ENCODE assay signal across 8 mouse cellular contexts in the genomic region with DNA sequence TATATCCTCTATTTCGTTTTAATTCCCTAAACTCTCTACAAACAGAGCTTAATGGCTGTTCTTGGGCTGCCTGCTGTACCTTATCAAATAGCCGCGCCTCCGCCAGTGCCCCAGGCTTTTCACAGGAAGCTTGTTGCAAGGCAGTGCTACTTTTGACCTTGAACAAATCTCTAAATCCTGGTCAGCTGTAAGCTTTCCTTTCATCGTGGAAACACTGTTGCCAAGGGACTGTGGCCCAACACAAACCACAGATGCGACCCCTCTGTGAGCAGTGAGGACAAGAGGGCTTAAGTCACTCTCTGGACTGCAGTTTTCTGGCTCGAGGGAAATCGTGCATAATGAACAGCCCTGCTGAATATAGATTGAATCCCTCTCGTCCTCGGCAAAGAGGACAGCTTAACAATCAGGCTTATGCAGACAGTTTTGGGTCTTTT.
DNase-seq lines count a peak whose midpoint lies in the region; ATAC-seq lines count a peak whose summit lies in the region.

No protein-coding gene starts in this region.

- H3K36me3 ChIP-seq in liver, embryonic 11.5 days (ENCODE audit: control insufficient read depth, insufficient read depth, low read length) = no peaks in the 10 kb centered on the region
- no peaks in the 10 kb centered on the region for H3K36me3 ChIP-seq in forebrain, embryonic 16.5 days (ENCODE audit: control insufficient read depth, insufficient read depth)
- H3K36me3 ChIP-seq in stomach, embryonic 15.5 days = no peaks in the 10 kb centered on the region

- no peak; the same call in 1 of the 2 replicates for ATAC-seq in liver, embryonic 11.5 days (replicated peaks; ENCODE audit: low FRiP score)
- peak; percentile 53 for ATAC-seq in forebrain, embryonic 16.5 days
- ATAC-seq in stomach, embryonic 15.5 days (ENCODE audit: insufficient read depth, low FRiP score, low read depth) = peak; percentile 68; the same call in 1 of the 2 replicates
- ATAC-seq in inflammation-experienced regulatory T-cells, adult 6 months = no peak

- no peak overlapping the region for H3K4me3 ChIP-seq in liver, embryonic 11.5 days (ENCODE audit: low read depth, low read length)
- H3K4me3 ChIP-seq in forebrain, embryonic 16.5 days (replicated peaks; ENCODE audit: low read length) = no peak overlapping the region
- H3K4me3 ChIP-seq in stomach, embryonic 15.5 days (replicated peaks) = no peak overlapping the region

- DNase-seq in liver = peak; percentile 11
- DNase-seq in liver, embryonic 11.5 days (ENCODE audit: low spot score) = no peak
- DNase-seq in kidney, postnatal 14 days = peak; percentile 52
- DNase-seq in gastrocnemius, adult 18-20 months (ENCODE audit: low spot score) = no peak
- no peak for DNase-seq in frontal cortex, adult 2 months (ENCODE audit: extremely low spot score in 1 of 2, low spot score in 1 of 2)

- H3K27ac ChIP-seq in liver, embryonic 11.5 days (ENCODE audit: low read depth, low read length) = no peak overlapping the region
- 0 out of 2 replicates have a peak overlapping the region, but pooled peaks have one; percentile 1 for H3K27ac ChIP-seq in forebrain, embryonic 16.5 days (ENCODE audit: low read length)
- H3K27ac ChIP-seq in stomach, embryonic 15.5 days = 0 out of 2 replicates have a peak overlapping the region, but pooled peaks have one; percentile 37

- H3K9me3 ChIP-seq in liver, embryonic 11.5 days (ENCODE audit: control insufficient read depth, low read length) = no peaks in the 10 kb centered on the region
- H3K9me3 ChIP-seq in forebrain, embryonic 16.5 days (ENCODE audit: control insufficient read depth, low read length) = no peaks in the 10 kb centered on the region
- no peaks in the 10 kb centered on the region for H3K9me3 ChIP-seq in stomach, embryonic 15.5 days

- H3K4me1 ChIP-seq in liver, embryonic 11.5 days (replicated peaks; ENCODE audit: control insufficient read depth, insufficient read depth, low read length) = 0 out of 2 replicates have a peak, but pooled peaks cover 4% of the 10 kb centered on the region
- H3K4me1 ChIP-seq in forebrain, embryonic 16.5 days (replicated peaks; ENCODE audit: control insufficient read depth, insufficient read depth, low read length) = peaks cover 7% of the 10 kb centered on the region; the same call in 1 of the 2 replicates
- H3K4me1 ChIP-seq in stomach, embryonic 15.5 days = no peaks in the 10 kb centered on the region

- no peaks in the 10 kb centered on the region for H3K27me3 ChIP-seq in liver, embryonic 11.5 days (replicated peaks; ENCODE audit: control insufficient read depth, insufficient read depth, low read length)
- no peaks in the 10 kb centered on the region for H3K27me3 ChIP-seq in forebrain, embryonic 16.5 days (replicated peaks; ENCODE audit: control insufficient read depth, insufficient read depth, low read length)
- no peaks in the 10 kb centered on the region for H3K27me3 ChIP-seq in stomach, embryonic 15.5 days (replicated peaks)

- H3K9ac ChIP-seq in liver, embryonic 11.5 days (ENCODE audit: low read depth, low read length) = no peak overlapping the region
- no peak overlapping the region for H3K9ac ChIP-seq in forebrain, embryonic 16.5 days (replicated peaks; ENCODE audit: low read depth, low read length)
- no peak overlapping the region for H3K9ac ChIP-seq in stomach, embryonic 15.5 days

- no peak overlapping the region for H3K4me2 ChIP-seq in liver, embryonic 11.5 days
- H3K4me2 ChIP-seq in forebrain, embryonic 16.5 days (ENCODE audit: low read length) = peak overlapping the region; percentile 18
- peak overlapping the region; percentile 22; the same call in 1 of the 2 replicates for H3K4me2 ChIP-seq in stomach, embryonic 15.5 days

- WGBS in liver, embryonic 11.5 days = 26% methylated on average over 10 of the region's 10 CpGs
- 20% methylated on average over 10 of the region's 10 CpGs for WGBS in forebrain, embryonic 16.5 days
- WGBS in stomach, embryonic 15.5 days = 13% methylated on average over 10 of the region's 10 CpGs

Comparison
In these comparisons a context has a peak if more than half of its experiments do, and no peak if none do; other contexts are left out.
1. DNase-seq: peak in liver (single experiment) and kidney, postnatal 14 days (single experiment); none in liver, embryonic 11.5 days (single experiment), gastrocnemius, adult 18-20 months (single experiment) and frontal cortex, adult 2 months (0 of 2).
2. ATAC-seq: peak in forebrain, embryonic 16.5 days (single experiment) and stomach, embryonic 15.5 days (single experiment); none in liver, embryonic 11.5 days (single experiment) and inflammation-experienced regulatory T-cells, adult 6 months (single experiment).